Mouse (Mus musculus): ENCODE measurements around the gene Xrn2.
A peak's percentile ranks its signal among the peaks of the same experiment; 100 is the strongest.

Gene Xrn2

DNA sequence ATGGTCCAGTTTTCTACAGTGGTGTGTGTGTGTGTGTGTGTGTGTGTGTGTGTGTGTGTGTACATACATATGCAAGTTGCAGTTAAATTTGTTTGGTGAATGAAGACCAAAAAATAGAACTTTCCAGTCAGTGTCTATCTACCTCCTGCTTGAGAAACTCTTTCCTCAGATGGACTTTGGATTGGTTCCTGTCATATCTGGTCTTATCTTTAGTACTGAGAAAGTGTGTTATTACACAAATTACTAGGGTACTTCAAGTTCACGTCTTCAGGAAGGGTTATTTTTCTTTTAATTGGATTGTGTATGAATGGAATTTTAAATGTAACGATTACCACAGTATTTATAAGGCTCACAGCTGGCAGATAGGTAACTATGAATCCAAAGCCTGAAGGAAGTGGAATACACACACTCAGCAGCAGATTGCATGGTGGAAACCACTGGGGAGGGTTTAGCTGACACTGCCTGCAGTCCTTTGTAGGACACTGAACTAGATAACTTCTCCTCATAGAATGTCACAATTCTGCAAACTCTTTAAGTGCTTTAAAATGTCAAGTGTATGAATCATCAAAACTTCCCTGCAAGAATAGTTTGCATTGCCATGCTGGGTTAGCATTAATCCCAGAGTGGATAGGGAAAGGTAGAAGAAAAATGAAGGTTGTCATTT is 40.6 kb downstream of the Xrn2 start:
- no peak for DNase-seq (ENCODE audit: low spot score in 2 of 2)

DNA sequence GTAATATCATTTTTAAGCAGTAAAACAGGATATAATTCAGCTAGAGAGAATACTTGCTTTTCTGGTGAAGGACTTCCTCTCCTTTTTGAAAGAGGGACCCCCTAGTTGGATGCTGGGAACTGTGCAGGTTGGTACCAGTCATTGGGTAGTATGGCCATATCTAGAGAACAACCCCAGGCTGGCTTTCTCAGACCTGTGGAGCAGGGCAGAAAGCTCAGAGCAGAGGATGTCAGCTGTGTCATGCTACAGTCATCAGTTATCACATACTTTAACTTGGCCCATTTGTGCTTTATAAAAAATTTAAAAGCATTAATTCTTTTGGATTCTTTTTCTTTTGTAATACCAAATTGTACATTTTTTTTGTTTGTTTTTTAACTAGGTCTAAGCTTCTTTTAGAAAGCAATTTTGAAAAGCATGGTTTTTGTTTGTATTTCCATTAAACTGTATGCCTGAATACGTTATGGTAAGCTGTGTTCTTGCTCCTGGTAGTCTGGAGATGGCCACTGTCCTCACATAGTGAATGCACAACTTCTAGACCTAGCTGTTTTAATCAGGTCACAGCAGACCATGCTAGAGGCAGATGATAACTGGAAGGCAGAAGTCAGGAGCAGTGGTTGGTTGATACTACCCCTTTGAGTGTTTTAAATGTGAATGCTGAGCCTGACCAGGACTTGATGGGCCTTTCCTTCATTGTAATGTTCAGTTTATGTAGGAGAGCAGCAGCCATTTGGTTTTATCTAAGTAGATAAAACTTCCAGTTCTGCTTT is 54.9 kb downstream of the Xrn2 start:
- DNase-seq (ENCODE audit: low spot score in 2 of 2): no peak

DNA sequence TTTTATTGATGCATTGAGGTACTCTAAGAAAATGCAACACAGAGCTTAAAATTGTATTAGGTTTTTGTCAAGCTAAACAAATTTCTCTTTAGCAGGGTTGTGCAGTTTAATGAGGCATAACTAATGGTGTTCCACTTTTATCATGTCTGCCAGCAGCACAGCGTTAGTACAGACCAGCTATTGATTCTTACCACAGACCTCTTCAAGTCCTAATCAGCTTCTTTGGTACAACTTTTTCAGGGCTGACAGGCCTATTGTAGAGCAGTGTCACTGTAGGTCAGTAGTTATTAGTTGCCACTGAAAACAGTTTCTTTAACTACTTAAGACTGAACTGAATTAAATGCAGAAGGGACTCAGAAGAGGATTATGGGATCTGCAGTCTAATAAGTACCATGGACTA is 56.3 kb downstream of the Xrn2 start:
- no peak for DNase-seq (ENCODE audit: low spot score in 2 of 2)

DNA sequence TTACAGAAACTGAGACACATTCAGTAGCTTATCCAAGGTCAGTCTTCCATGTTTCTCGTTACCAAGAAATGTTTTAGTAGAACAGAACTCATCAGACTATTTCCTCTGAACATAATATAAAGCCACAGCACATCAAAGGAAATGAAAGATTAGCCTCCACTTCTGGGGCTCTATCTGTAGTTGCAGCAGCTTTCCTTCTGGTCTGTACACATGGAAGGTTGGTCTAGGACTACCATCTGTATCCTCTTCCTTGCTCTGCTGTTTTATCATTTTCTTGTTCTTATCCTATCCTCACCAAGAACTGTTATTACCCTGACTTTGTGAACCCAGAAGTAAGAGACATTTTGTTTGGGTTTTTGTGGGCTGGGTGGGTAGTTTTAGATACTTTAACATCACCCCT is 57.5 kb downstream of the Xrn2 start:
- no peak for DNase-seq (ENCODE audit: low spot score in 2 of 2)

DNA sequence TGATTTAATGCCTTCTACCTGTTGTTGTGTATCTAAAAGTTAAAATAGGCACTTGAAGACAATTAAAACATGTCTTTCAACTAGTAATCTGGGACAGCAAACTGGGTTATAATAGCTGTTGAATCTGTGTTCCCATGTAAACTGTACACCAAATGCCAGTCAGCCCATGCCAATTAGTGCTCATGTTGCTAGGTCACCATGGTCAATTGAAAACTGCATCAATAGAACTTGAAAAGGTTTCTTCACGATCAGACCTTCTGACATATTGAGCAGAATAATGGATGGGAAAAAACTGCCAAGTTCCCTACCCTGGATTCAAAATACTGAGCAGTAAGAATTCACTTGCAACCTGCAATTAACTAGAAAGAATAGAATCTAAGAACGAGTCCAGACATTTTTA is 61.2 kb downstream of the Xrn2 start:
- DNase-seq (ENCODE audit: low spot score in 2 of 2): no peak

GRCm38 (mm10) chr2:147074399-147074798 is 61.6 kb downstream of the Xrn2 start:
- no peak for DNase-seq (ENCODE audit: low spot score in 2 of 2)

DNA sequence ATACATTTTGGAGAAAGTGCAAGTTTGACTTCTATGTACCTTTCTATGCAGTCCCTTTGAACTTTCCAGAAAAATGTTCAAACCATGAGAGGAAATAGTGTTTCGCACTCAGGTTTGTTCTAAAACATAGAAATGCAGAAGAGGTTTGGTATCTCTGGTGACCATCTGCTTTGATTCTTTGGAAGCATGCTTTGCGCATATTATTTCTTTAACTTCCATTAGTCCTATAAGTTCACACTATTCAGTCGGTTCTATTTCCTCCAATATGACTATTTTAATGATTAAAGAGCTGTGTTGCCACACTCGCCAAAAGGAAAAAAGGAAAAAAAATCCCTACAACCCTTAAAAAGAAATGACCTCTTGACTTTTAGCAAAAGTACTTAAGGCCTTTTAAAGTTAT is 69.6 kb downstream of the Xrn2 start:
- DNase-seq (ENCODE audit: low spot score in 2 of 2): no peak

DNA sequence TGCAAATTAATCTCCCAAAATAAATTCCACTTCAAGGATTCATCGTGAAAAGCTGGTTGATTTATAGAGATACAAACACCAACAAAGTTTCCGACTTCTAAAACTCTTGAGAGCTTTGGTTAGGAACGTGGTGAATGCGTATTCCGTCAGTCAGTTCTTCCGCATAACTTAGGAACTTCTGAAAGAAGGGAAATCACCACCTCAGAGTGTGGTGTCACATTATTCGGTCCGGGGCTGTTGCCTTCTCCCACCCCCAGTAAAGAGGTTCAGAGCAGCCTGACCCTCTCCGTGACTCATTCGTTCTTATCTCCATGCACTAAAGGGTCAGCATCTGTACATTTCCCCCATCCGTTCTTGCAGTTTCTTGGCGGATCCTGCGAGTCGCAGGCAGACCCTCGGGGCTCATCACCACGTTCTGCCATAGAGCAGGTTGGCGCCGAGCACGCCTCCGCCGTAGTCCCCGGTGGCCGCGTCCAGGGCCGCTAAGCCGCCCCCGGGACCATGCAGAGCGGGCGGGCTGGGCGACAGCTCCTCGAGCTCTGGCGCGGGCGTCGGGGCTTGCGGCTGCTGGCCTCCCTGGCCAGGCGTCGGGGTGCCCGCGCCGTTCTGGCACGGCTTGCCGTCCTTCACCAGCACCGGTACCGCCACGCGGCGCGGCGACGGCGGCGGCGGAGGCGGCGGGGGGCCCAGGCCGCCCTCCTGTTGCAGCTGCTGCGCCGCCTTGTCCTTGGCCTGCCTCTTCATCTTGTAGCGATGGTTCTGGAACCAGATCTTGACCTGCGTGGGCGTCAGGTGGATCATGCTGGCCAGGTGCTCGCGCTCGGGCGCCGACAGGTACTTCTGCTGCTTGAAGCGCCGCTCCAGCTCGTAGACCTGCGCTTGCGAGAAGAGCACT is 70.9 kb downstream of the Xrn2 start:
- peak in 1 of 2 experiments; percentile 30 for DNase-seq (ENCODE audit: low spot score in 2 of 2)

- no peak for DNase-seq (ENCODE audit: low spot score in 2 of 2)
Measured at GRCm38 (mm10) chr2:147084366-147085071, 71.7 kb downstream of the Xrn2 start.

- DNase-seq (ENCODE audit: low spot score in 2 of 2): peak in 1 of 2 experiments; percentile 14
Measured at GRCm38 (mm10) chr2:147085072-147085870, 72.5 kb downstream of the Xrn2 start, which contains the start of gene Nkx2-4. Nkx2-4 (minus strand) TSS chr2:147085445.

DNA sequence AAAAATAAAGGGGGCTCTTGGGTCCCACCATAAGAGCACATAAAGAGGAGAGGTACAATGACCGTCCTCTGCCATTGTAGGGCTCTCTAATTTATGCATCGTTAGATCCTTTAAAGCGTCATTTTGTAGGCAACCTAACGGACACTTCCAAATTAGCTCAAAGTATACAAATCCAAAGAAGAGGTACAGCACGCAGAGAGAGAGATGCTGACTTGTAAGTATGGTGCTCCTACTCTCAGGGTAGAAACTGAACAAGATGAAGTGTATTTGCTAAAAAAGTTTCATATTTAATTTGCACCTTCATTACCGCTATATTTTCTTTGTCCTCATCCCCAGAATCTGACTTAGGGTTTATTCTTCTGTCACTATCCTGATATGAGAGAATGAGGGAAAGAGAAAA is 73.1 kb downstream of the Xrn2 start:
- DNase-seq (ENCODE audit: low spot score in 2 of 2): no peak

DNA sequence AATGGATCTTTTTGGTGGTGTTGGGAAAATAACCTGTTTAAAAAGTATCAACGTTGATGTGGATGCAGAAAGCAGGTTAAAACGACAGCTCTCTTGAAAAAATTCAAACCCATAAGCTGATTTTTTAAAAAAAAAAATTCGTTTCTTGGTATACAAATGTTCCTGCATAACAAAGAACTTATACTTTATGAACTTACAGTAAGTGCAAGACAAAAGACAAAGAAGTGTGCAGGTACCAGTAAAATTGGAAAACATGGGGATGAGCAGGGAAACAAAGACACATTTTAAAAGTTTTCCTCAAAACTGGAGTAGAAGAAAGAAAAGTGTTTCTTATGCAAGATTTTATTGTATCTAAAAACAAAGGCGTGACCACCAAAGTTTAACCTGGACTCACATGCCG is 73.6 kb downstream of the Xrn2 start:
- no peak for DNase-seq (ENCODE audit: low spot score in 2 of 2)

GRCm38 (mm10) chr2:147119736-147120135 is 106.9 kb downstream of the Xrn2 start:
- no peak for DNase-seq (ENCODE audit: low spot score in 2 of 2)

DNA sequence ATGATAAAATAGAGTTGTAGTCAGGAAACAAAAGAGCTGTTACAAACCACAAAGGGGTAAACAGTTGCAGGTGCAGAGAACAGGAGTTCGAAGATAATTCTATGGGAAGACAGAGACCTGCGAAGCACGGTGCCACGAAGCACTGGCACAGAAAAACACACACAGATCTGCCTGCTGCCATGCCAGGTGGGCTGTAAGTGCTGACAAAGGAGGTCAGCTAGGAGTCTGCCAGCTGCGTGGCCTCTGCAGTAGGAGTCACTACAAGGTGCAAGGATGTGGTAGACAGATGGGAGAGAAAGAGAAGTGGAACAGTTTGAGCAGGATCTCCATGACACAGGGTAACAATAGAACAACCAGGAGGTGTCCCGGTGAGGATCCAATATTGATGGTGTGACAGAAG is 114.6 kb downstream of the Xrn2 start:
- no peak for DNase-seq (ENCODE audit: low spot score in 2 of 2)
